Mouse (Mus musculus): ENCODE measurements around the gene Frzb. TPM values are rescaled to one million over a fixed set of nuclear protein-coding genes. Genes with fewer than 3 reads are reported as not detected.
A peak's percentile ranks its signal among the peaks of the same experiment; 100 is the strongest.

Gene Frzb
- polyA plus RNA-seq, 1 experiment = 3.7 TPM

DNA sequence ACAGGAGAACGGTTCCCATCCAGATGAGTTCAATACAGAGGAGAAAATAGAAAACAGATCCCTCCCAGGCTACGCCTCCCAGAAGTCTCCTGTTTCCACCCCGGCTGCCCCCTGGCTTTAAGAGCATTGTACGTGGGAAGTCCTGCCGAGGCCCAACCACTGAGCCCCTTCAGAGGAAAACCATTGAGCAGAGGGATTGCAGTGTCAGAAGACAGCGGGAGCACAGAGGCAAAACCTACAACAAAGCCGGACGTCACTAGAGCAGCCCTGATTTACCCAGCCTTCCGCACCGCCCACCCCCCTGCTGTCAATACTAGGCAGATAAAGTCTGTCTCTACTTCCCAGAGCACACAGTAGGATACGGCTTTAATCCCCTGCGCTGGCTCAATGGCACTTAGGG lies 806 bp upstream of the Frzb start:
- peak overlapping the region; percentile 73 for H3K4me3 ChIP-seq (replicated peaks; ENCODE audit: insufficient read depth, low read depth, low read length)
- H3K27me3 ChIP-seq (ENCODE audit: control insufficient read depth, insufficient read depth, low read length) = no peaks in the 10 kb centered on the region
- no peaks in the 10 kb centered on the region for H3K4me1 ChIP-seq (ENCODE audit: control insufficient read depth, insufficient read depth, low read length)
- WGBS = 1% methylated on average over 12 of the region's 12 CpGs
- DNase-seq = peak; percentile 28 to 33
- TF ChIP-seq POLR2A (IDR thresholded peaks at IDR 0.05; ENCODE audit: borderline replicate concordance, insufficient read depth, low read length) (no peak), CTCF (IDR thresholded peaks at IDR 0.05; ENCODE audit: borderline replicate concordance, insufficient read depth, low read depth, low read length) (no peak)
- H3K27ac ChIP-seq (ENCODE audit: insufficient read depth, low read length) = no peak overlapping the region

DNA sequence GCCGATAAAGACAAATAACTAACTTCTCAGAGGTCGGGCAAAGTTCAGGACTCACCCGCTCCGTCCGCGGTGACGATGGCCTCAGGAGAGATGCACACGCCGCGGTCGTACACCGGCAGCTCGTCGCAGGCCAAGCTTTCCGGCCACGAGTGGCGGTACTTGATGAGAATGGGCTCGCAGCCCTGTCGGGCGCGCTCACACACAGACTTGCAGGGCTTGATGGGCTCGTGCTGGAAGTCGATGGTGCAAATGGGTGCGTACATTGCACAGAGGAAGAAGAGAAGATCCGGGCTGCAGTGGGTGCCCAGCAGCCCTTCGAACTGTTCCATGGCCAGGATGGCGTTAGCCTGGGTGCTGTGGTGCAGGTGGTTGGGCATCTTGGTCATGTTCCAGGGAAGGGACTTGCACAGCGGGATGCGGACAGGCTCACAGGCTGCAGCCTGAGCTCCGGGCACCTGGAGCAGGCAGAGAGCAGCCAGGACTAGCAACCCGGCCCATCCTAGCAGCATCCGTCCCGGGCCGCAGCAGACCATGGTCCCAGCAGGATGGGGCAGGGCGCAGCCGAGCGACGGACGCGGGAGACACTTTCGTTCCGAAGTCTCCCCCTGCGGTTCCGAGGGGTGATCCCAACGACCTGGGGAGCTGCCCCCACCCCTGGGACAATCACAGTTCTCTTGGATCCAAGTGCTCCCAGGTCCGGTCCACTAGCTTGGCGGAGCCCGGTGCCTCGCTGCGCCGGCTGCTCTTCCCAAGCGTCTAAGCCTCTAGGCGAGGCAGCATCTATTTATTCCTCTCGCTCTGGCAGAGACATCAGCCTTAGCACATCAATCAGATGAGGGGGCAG lies 895 bp downstream of the Frzb start:
- DNase-seq = peak; percentile 67 to 73
- TF ChIP-seq CTCF (IDR thresholded peaks at IDR 0.05; ENCODE audit: borderline replicate concordance, insufficient read depth, low read depth, low read length) (no peak), POLR2A (IDR thresholded peaks at IDR 0.05; ENCODE audit: borderline replicate concordance, insufficient read depth, low read length) (0 out of 2 replicates have a peak, but pooled peaks have one; percentile 9)
- under 1% methylated on average over 54 of the region's 54 CpGs for WGBS
- Histone ChIP-seq H3K27ac (ENCODE audit: insufficient read depth, low read length) (no peak overlapping the region), H3K27me3 (ENCODE audit: control insufficient read depth, insufficient read depth, low read length) (no peaks in the 10 kb centered on the region), H3K4me1 (ENCODE audit: control insufficient read depth, insufficient read depth, low read length) (no peaks in the 10 kb centered on the region), H3K4me3 (replicated peaks; ENCODE audit: insufficient read depth, low read depth, low read length) (peak overlapping the region; percentile 73)

DNA sequence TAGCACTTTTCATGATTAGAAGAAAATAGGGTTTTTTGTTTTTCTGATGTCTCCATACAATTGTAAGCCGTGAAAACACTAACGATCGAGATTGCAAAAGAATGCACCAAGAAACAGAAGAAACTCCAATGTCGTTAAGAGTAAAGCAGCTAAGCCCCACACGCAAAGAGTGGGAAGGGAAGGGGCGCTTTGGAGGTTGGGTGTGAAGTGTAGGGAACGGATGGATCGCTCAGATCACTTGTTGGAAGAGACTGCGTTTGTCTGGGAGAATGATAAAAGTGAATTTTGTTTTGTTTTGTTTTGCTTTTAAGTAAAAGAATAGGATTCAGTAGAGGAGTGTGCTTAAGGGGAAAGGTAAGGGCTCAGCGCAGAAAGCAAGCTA lies 1.5 kb downstream of the Frzb start:
- Histone ChIP-seq H3K27ac (ENCODE audit: insufficient read depth, low read length) (no peak overlapping the region), H3K27me3 (ENCODE audit: control insufficient read depth, insufficient read depth, low read length) (no peaks in the 10 kb centered on the region), H3K4me1 (ENCODE audit: control insufficient read depth, insufficient read depth, low read length) (no peaks in the 10 kb centered on the region), H3K4me3 (replicated peaks; ENCODE audit: insufficient read depth, low read depth, low read length) (peak overlapping the region; percentile 73)
- 60% methylated on average over 10 of the region's 10 CpGs for WGBS
- TF ChIP-seq CTCF (IDR thresholded peaks at IDR 0.05; ENCODE audit: borderline replicate concordance, insufficient read depth, low read depth, low read length) = no peak
- DNase-seq = no peak

DNA sequence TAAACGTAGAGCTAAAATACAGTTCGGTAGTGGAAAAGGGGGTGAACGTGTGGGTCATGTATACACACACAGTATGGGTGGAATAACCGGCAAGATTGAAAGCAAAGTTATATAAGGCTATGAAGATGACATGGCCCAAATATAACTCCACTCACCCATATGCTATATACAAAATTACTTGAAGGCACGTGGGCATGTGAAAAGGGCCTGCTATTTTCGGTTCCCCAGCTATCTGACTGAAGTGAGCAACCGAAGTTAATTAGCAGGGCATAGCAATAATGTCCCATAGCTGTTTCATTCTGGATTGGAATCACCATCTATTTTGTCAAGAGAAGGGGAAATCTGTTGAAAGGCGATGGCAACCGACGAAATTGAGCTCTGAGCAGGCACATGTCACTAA lies 1.9 kb downstream of the Frzb start:
- no peak for DNase-seq
- TF ChIP-seq POLR2A (IDR thresholded peaks at IDR 0.05; ENCODE audit: borderline replicate concordance, insufficient read depth, low read length) (no peak), CTCF (IDR thresholded peaks at IDR 0.05; ENCODE audit: borderline replicate concordance, insufficient read depth, low read depth, low read length) (no peak)
- H3K27me3 ChIP-seq (ENCODE audit: control insufficient read depth, insufficient read depth, low read length) = no peaks in the 10 kb centered on the region
- no peaks in the 10 kb centered on the region for H3K4me1 ChIP-seq (ENCODE audit: control insufficient read depth, insufficient read depth, low read length)
- H3K4me3 ChIP-seq (replicated peaks; ENCODE audit: insufficient read depth, low read depth, low read length) = no peak overlapping the region
- H3K27ac ChIP-seq (ENCODE audit: insufficient read depth, low read length) = no peak overlapping the region
- WGBS = 90% methylated on average over 10 of the region's 10 CpGs

DNA sequence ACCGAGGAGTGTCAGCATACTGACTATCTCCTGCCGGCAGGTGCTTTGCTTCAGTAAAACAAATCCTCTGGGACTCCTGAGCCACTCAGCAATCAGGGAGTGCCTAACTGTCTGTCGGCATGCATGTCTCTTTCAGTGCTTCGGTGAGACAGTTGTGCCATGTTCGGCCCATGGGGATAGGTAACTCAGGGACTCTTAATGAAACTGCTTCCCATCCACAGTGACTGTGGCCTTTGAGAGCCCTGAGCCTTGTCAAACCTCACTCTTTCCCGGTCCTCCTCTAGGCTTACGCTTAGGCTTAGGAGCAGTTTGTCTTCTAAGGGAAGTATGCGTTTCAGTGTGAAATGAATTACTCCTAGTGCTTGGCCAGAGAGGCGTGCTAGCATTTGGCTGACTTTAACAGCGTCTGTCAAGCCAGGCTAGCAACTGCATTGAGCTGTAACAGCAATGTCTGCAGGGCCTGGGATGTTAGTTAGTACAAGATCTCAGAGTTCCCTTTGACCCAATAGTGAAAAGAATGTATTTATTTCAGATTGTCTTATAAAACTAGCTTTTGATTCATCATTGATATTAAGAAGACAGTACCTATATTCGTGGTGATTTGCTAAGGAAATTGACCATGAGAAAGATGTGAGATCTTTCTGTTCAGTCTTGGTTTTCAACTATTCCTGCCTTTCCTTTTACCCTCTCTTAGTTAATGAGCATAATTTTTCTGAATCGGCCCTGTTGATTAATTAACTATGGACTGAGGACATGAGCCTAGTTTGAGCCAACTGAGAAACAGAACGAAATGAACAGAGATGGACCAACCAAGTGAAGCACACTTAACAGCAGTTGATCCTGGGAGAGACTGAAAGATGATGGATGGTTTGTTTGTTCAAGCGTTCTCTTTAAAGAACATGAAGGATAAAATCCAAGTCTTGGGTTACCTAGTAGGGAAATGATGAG lies 2.7 kb downstream of the Frzb start:
- TF ChIP-seq CTCF (IDR thresholded peaks at IDR 0.05; ENCODE audit: borderline replicate concordance, insufficient read depth, low read depth, low read length) (no peak), POLR2A (IDR thresholded peaks at IDR 0.05; ENCODE audit: borderline replicate concordance, insufficient read depth, low read length) (no peak)
- no peaks in the 10 kb centered on the region for H3K27me3 ChIP-seq (ENCODE audit: control insufficient read depth, insufficient read depth, low read length)
- no peak for DNase-seq
- H3K4me1 ChIP-seq (ENCODE audit: control insufficient read depth, insufficient read depth, low read length) = no peaks in the 10 kb centered on the region
- H3K4me3 ChIP-seq (replicated peaks; ENCODE audit: insufficient read depth, low read depth, low read length) = no peak overlapping the region
- H3K27ac ChIP-seq (ENCODE audit: insufficient read depth, low read length) = no peak overlapping the region
- 85% methylated on average over 14 of the region's 14 CpGs for WGBS

DNA sequence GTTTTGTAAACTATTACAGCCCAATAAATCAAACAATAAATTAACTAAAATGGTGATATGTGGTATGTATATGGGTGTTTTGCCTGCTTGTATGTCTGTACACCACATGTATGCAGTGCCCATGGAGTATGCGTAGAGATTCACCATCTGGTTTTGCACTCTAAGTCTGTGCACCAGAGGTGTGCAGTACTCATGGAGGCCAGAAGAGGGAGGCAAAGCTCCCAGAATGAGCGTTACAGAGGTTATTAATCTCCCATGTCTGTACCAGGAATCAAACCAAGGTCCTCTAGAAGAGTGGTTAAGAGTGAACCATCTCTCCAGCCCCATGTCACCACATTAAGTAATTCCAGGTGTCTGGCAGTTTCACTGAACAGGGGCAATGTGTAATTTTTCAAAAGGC lies 3.5 kb downstream of the Frzb start:
- Histone ChIP-seq H3K4me1 (ENCODE audit: control insufficient read depth, insufficient read depth, low read length) (no peaks in the 10 kb centered on the region), H3K4me3 (replicated peaks; ENCODE audit: insufficient read depth, low read depth, low read length) (no peak overlapping the region), H3K27me3 (ENCODE audit: control insufficient read depth, insufficient read depth, low read length) (no peaks in the 10 kb centered on the region), H3K27ac (ENCODE audit: insufficient read depth, low read length) (no peak overlapping the region)
- TF ChIP-seq POLR2A (IDR thresholded peaks at IDR 0.05; ENCODE audit: borderline replicate concordance, insufficient read depth, low read length) (no peak), CTCF (IDR thresholded peaks at IDR 0.05; ENCODE audit: borderline replicate concordance, insufficient read depth, low read depth, low read length) (peak; percentile 24; the same call in 1 of the 2 replicates)
- WGBS = 93% methylated on average over 2 of the region's 2 CpGs
- DNase-seq = no peak

DNA sequence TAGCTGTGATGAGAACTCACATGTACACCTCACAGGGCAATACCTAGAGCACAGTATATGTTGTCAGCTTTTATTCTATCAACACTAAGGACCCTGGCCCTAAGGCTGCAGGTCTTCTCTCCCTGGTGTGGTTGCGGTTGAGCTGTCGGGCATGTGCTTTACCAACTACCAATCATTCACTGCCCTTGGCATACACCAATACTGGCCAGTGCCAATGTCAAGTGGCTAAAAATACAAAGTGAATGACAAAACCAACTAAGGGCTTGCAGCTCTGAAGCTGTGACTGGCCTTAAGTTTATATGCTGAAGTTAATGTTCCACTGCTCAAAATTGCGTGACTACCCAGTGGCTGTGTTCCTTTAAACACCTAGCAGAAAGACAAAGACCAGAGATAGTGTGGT lies 6.0 kb downstream of the Frzb start:
- H3K27me3 ChIP-seq (ENCODE audit: control insufficient read depth, insufficient read depth, low read length) = no peaks in the 10 kb centered on the region
- TF ChIP-seq POLR2A (IDR thresholded peaks at IDR 0.05; ENCODE audit: borderline replicate concordance, insufficient read depth, low read length) (no peak), CTCF (IDR thresholded peaks at IDR 0.05; ENCODE audit: borderline replicate concordance, insufficient read depth, low read depth, low read length) (no peak)
- H3K4me1 ChIP-seq (ENCODE audit: control insufficient read depth, insufficient read depth, low read length) = no peaks in the 10 kb centered on the region
- WGBS = 92% methylated on average over 3 of the region's 3 CpGs
- no peak overlapping the region for H3K27ac ChIP-seq (ENCODE audit: insufficient read depth, low read length)
- H3K4me3 ChIP-seq (replicated peaks; ENCODE audit: insufficient read depth, low read depth, low read length) = no peak overlapping the region
- DNase-seq = no peak

All from cerebellum, adult 2 months (tissue).